Mouse (Mus musculus): Measurements from ENCODE around the gene Spint1. TPM values are rescaled to one million over a fixed set of nuclear protein-coding genes. Genes with fewer than 3 reads are reported as not detected.

Spint1 gene
- polyA plus RNA-seq, 1 experiment from 2014 or later: 96.1 TPM

GRCm38 (mm10) chr2:119208344-119209175 is 28.6 kb upstream of the Spint1 start, which contains the start of the genes Zfyve19 and Dnajc17:
Gene Zfyve19, plus strand, starts transcription at chr2:119208617.
Gene Dnajc17, minus strand, starts transcription at chr2:119208795.
- WGBS: under 1% methylated on average over 51 of the region's 51 CpGs
- no peaks in the 10 kb centered on the region for H3K9me3 ChIP-seq
- peak within 1 kb of the TSS; percentile 77 for H3K4me3 ChIP-seq (replicated peaks)
- H3K27me3 ChIP-seq (replicated peaks): no peaks in the 10 kb centered on the region
- peaks cover 12% of the 10 kb centered on the region; the same call in 1 of the 2 replicates for H3K4me1 ChIP-seq (replicated peaks)
- peak; percentile 98 for ATAC-seq
- peaks cover 15% of the 10 kb centered on the region for H3K36me3 ChIP-seq
- peak within 1 kb of the TSS; percentile 83 for H3K9ac ChIP-seq
- peak within 1 kb of the TSS; percentile 68 for H3K4me2 ChIP-seq (replicated peaks)
- H3K27ac ChIP-seq: peak within 1 kb of the TSS; percentile 92

GRCm38 (mm10) chr2:119209176-119209507 is 28.0 kb upstream of the Spint1 start:
- H3K4me3 ChIP-seq (replicated peaks): peak overlapping the region; percentile 77
- H3K27me3 ChIP-seq (replicated peaks): no peaks in the 10 kb centered on the region
- peak overlapping the region; percentile 83 for H3K9ac ChIP-seq
- peaks cover 15% of the 10 kb centered on the region for H3K36me3 ChIP-seq
- under 1% methylated on average over 13 of the region's 13 CpGs for WGBS
- H3K4me1 ChIP-seq (replicated peaks): peaks cover 8% of the 10 kb centered on the region; the same call in 1 of the 2 replicates
- peak; percentile 23; the same call in 1 of the 2 replicates for ATAC-seq
- peak overlapping the region; percentile 49; the same call in 1 of the 2 replicates for H3K27ac ChIP-seq
- H3K4me2 ChIP-seq (replicated peaks): peak overlapping the region; percentile 54
- H3K9me3 ChIP-seq: no peaks in the 10 kb centered on the region

- no peaks in the 10 kb centered on the region for H3K27me3 ChIP-seq (replicated peaks)
- H3K4me2 ChIP-seq (replicated peaks): peak within 1 kb of the TSS; percentile 31
- H3K27ac ChIP-seq: peak within 1 kb of the TSS; percentile 80
- peak; percentile 81 for ATAC-seq
- H3K9me3 ChIP-seq: no peaks in the 10 kb centered on the region
- H3K9ac ChIP-seq: no peak within 1 kb of the TSS
- H3K36me3 ChIP-seq: no peaks in the 10 kb centered on the region
- no peaks in the 10 kb centered on the region for H3K4me1 ChIP-seq (replicated peaks)
- H3K4me3 ChIP-seq (replicated peaks): no peak within 1 kb of the TSS; the same call in 1 of the 2 replicates
- WGBS: 51% methylated on average over 6 of the region's 6 CpGs
These were observed 7.1 kb upstream of the Spint1 start, which contains the start of gene Ppp1r14d for GRCm38 (mm10) chr2:119229775-119230704. Gene Ppp1r14d, minus strand, starts transcription at chr2:119229906.

DNA sequence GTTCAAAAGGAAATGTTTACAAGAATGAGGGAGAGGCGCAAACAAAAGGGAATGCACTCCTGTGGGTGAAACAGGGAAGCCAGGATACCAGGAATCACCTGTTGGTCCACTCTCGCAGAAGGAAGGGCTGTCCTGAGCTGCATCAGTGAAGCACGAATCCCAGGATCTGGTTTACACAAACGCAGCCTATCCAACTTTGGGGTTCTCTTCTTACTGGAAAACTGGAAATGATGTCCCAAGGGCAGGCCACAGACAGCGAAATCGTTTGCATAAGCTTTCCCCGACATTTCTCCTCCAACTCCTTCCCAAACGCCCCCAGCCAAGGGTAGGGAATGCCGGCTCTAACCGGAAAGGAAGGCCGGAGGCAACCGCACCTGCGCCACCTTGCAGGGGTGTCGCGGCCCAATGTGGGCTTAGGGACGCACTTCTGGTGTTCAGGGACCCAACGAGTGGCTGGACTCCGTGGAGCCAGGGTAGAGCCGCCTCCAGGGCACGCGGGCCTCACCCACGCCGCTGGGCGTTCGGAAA is 416 bp upstream of the Spint1 start:
- H3K4me3 ChIP-seq (replicated peaks): peak overlapping the region; percentile 51
- WGBS: 5% methylated on average over 25 of the region's 25 CpGs

DNA sequence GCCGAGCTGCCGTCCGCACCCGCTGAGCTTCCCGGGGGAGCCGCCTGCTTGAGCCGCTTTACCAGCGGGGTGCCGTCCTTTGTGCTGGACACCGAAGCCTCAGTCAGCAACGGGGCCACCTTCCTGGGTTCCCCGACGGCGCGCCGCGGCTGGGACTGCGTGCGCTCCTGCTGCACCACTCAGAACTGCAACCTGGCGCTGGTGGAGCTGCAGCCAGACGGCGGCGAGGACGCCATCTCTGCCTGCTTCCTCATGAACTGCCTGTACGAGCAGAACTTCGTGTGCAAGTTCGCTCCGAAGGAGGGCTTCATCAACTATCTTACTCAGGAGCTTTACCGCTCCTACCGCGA is 684 bp downstream of the Spint1 start:
- peak overlapping the region; percentile 90 for H3K27ac ChIP-seq
- H3K4me1 ChIP-seq (replicated peaks): peaks cover 17% of the 10 kb centered on the region
- peak overlapping the region; percentile 51 for H3K4me3 ChIP-seq (replicated peaks)
- WGBS: 2% methylated on average over 31 of the region's 31 CpGs
- H3K9me3 ChIP-seq: no peaks in the 10 kb centered on the region
- H3K27me3 ChIP-seq (replicated peaks): peaks cover 35% of the 10 kb centered on the region
- peak; percentile 10; the same call in 1 of the 2 replicates for ATAC-seq
- H3K36me3 ChIP-seq: no peaks in the 10 kb centered on the region
- peak overlapping the region; percentile 74 for H3K9ac ChIP-seq
- H3K4me2 ChIP-seq (replicated peaks): peak overlapping the region; percentile 82

More for the DNA sequence above, 416 bp upstream of the Spint1 start:
- Histone ChIP-seq H3K9me3 (no peaks in the 10 kb centered on the region), H3K27ac (peak overlapping the region; percentile 90), H3K4me2 (replicated peaks) (peak overlapping the region; percentile 82), H3K27me3 (replicated peaks) (peaks cover 35% of the 10 kb centered on the region), H3K9ac (peak overlapping the region; percentile 74), H3K4me1 (replicated peaks) (peaks cover 15% of the 10 kb centered on the region), H3K36me3 (no peaks in the 10 kb centered on the region)
- peak; percentile 42 for ATAC-seq

DNA sequence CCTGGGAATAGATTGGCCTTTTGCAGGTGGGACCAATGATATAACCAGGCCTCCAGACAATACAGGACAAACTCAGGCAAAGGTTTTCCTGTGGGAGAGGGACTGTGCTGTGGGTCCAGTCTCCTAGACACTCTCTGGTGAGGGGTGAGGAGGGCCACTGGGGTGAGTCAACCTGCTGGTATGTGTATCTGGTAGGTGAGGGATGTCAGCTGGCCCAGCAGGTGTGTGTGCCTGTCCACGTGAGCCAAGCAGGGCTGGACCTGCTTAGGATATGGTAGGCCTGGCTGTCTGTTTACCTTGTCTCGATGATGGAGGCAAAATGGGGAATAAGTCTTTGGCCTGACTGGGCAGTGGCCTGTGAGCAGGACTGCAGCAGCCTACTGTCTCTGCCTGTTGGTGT is 1.5 kb downstream of the Spint1 start:
- peak overlapping the region; percentile 90 for H3K27ac ChIP-seq

DNA sequence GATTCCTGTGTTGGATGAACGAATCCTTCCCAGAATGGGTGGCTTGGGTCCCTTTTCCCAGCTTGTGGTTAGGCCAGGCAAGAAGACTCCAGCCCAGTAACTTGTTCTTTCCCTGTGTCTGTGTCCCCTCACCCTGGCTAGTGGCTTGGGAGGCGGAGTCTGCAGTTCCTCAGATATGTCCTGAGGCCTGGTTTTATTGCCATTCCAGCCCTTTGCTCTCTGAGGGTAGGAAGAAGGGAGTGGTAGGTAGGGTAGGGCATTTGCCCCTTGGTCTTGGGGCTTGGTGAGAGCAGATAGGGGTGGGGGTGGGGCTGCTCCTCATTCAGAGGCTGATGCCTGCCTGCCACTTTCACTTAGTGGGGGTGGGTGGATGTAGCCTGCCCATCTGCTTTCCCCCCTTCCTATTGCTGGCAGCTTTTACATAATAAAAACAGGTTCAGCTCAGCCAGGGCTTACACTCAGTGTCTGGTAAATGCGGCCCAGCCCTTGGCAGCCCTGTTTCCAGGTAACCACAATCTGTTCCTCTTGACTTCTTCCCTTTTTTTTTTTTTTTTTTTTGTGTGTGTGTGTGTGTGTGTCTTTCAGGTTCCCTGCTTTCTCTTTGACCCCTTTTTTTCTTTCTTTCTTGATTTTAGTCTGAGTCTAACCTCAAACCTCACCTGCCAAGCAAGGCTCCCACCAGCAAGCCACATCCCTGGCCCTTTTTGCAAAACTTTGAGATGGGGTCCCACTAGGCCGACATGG is 3.1 kb downstream of the Spint1 start:
- Histone ChIP-seq H3K9me3 (no peaks in the 10 kb centered on the region), H3K27ac (peak overlapping the region; percentile 90), H3K4me1 (replicated peaks) (peaks cover 20% of the 10 kb centered on the region), H3K4me2 (replicated peaks) (peak overlapping the region; percentile 82), H3K4me3 (replicated peaks) (peak overlapping the region; percentile 51), H3K27me3 (replicated peaks) (peaks cover 35% of the 10 kb centered on the region), H3K36me3 (no peaks in the 10 kb centered on the region), H3K9ac (peak overlapping the region; percentile 2; the same call in 1 of the 2 replicates)
- ATAC-seq: peak; percentile 85
- 51% methylated on average over 4 of the region's 4 CpGs for WGBS

More for the DNA sequence above, 1.5 kb downstream of the Spint1 start:
- Histone ChIP-seq H3K36me3 (no peaks in the 10 kb centered on the region), H3K4me2 (replicated peaks) (peak overlapping the region; percentile 82), H3K9me3 (no peaks in the 10 kb centered on the region), H3K27me3 (replicated peaks) (peaks cover 35% of the 10 kb centered on the region), H3K4me3 (replicated peaks) (peak overlapping the region; percentile 51), H3K4me1 (replicated peaks) (peaks cover 20% of the 10 kb centered on the region), H3K9ac (peak overlapping the region; percentile 74; the same call in 1 of the 2 replicates)
- peak; percentile 55 for ATAC-seq
- WGBS: 52% methylated on average over 2 of the region's 2 CpGs

DNA sequence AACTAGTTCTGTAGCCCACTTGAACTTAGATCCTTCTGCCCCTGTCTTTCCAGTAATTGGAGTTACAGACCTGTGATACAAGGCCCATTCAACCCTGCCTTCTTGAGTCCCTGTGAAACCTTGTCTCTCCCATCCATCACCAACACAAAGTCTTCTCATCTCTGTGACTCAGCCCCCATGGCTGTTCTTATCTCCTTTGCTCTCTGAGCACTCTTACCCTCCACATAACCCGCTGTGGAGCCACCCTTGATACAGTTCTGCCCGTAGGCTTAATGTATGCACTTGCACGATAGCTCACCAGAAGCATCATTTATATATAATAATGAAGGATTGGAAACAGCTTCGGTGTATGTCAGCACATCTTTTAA is 3.6 kb downstream of the Spint1 start:
- Histone ChIP-seq H3K4me1 (replicated peaks) (peaks cover 20% of the 10 kb centered on the region), H3K27ac (no peak overlapping the region), H3K4me2 (replicated peaks) (peak overlapping the region; percentile 82), H3K9ac (no peak overlapping the region), H3K4me3 (replicated peaks) (no peak overlapping the region), H3K36me3 (no peaks in the 10 kb centered on the region), H3K9me3 (no peaks in the 10 kb centered on the region), H3K27me3 (replicated peaks) (peaks cover 35% of the 10 kb centered on the region)
- no peak for ATAC-seq
- WGBS: 71% methylated on average over 4 of the region's 4 CpGs

DNA sequence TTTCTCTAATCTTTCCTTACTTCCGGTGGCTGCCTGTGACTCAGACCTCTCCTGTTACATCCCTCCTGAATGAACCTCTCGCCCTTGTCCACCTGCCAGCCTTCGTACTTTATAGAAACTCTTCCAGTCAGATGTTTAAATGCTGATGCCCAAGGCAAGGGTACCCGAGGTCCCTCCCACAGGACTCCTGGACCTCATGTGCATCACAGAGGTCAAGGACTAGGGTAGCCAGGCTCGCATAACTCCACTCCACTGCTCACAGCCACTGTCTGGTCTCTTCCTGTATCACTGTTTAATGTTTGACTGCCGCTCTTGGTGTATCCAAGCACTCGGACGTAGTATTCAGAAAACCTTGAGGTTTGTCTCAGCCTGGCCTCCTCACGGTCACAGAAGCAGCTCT is 5.4 kb downstream of the Spint1 start:
- Histone ChIP-seq H3K4me2 (replicated peaks) (peak overlapping the region; percentile 16; the same call in 1 of the 2 replicates), H3K36me3 (no peaks in the 10 kb centered on the region), H3K9ac (no peak overlapping the region), H3K27ac (no peak overlapping the region), H3K4me1 (replicated peaks) (peaks cover 12% of the 10 kb centered on the region; the same call in 1 of the 2 replicates), H3K9me3 (no peaks in the 10 kb centered on the region), H3K4me3 (replicated peaks) (no peak overlapping the region), H3K27me3 (replicated peaks) (peaks cover 19% of the 10 kb centered on the region)
- 47% methylated on average over 9 of the region's 9 CpGs for WGBS
- ATAC-seq: no peak

DNA sequence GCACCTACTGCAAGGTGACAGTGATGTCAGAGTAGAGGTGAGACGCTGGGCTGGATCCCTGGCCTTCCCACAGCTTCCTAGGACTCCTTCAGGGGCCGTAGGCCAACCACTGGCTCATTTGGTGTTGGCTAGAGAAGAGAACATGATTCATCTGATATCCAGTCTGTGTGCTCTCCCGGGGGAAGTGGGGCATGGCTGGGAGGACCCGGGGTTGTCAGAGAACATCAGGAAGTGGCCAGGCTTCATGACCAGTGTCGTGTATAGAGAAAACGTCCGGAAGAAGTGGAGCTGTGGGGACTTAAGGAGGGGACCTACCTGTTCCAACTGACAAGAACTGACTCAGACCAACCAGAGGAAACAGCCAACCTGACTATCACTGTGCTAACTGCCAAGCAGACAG is 8.1 kb downstream of the Spint1 start:
- Histone ChIP-seq H3K9me3 (no peaks in the 10 kb centered on the region), H3K4me1 (replicated peaks) (peaks cover 22% of the 10 kb centered on the region), H3K4me3 (replicated peaks) (no peak overlapping the region), H3K27ac (no peak overlapping the region), H3K9ac (no peak overlapping the region), H3K4me2 (replicated peaks) (no peak overlapping the region), H3K27me3 (replicated peaks) (0 out of 2 replicates have a peak, but pooled peaks cover 1% of the 10 kb centered on the region), H3K36me3 (no peaks in the 10 kb centered on the region)
- ATAC-seq: no peak
- 78% methylated on average over 7 of the region's 7 CpGs for WGBS

DNA sequence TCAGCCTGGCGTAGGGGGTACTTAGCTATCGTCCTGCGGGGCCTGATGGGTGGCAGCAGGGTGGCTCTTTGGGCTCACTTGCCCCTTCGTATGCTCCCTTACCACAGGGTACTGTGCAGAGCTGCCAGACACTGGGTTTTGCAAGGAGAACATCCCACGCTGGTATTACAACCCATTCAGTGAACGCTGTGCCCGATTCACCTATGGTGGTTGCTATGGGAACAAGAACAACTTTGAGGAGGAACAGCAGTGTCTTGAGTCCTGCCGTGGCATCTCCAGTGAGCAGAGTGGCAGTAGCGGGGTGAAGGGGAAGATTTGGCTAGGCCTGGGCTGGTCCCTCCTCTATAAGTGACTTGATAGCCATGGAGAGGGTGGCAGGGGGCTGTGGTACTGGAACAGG is 10.7 kb downstream of the Spint1 start:
- 81% methylated on average over 9 of the region's 9 CpGs for WGBS
- no peak for ATAC-seq
- H3K27me3 ChIP-seq (replicated peaks): no peaks in the 10 kb centered on the region

More for the DNA sequence above, 10.7 kb downstream of the Spint1 start:
- no peak overlapping the region for H3K9ac ChIP-seq
- no peak overlapping the region for H3K4me3 ChIP-seq (replicated peaks)
- no peaks in the 10 kb centered on the region for H3K36me3 ChIP-seq
- no peaks in the 10 kb centered on the region for H3K9me3 ChIP-seq
- no peak overlapping the region for H3K27ac ChIP-seq
- peaks cover 19% of the 10 kb centered on the region for H3K4me1 ChIP-seq (replicated peaks)
- H3K4me2 ChIP-seq (replicated peaks): no peak overlapping the region

All from intestine, embryonic 15.5 days (tissue).